Mouse (Mus musculus): ENCODE results near the gene RPS10-NUDT3.

RPS10-NUDT3 gene

DNA sequence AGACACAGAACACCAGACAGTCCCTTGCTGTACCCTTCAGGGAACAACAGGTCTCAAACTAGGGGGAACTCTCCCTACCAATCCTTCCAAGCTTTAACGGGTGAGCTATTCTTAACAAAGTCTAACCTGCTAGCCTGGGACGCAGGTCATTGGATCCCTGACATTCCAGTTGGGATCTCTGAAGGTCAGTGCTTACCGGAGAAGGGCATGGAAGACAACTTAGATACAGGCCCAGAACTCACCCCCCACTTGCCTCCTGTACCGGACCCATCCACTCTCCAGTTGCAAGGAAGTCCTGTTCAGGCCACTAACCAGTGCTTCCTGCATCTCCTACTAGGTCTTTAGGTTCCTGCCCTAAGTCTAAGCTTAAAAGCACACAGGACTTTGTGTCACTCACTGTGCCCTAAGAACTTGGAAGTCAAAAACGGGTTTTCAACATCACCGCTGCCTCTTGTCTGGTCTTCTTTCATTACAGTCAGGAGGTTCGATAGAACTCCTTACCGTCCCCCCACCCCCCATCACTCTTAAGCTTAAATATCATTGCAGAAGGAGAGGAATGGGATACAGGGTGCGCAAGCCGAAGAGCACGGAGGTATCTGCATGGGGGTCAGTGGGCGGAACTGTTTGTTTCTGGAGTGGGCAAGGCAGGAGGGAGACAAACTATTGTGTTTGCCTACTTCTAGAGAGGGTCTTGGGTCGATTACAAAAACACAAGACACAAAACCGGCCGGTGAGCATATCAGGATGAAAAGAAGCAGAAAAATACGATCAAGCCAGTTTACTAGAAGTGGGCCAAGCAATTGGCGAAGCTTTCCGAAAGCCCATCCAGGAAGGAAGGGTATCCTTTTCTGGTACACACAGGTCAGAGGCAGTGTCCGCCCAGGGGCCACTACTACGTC lies 80.7 kb downstream of the RPS10-NUDT3 start:
- DNase-seq (ENCODE audit: low spot score) = no peak

DNA sequence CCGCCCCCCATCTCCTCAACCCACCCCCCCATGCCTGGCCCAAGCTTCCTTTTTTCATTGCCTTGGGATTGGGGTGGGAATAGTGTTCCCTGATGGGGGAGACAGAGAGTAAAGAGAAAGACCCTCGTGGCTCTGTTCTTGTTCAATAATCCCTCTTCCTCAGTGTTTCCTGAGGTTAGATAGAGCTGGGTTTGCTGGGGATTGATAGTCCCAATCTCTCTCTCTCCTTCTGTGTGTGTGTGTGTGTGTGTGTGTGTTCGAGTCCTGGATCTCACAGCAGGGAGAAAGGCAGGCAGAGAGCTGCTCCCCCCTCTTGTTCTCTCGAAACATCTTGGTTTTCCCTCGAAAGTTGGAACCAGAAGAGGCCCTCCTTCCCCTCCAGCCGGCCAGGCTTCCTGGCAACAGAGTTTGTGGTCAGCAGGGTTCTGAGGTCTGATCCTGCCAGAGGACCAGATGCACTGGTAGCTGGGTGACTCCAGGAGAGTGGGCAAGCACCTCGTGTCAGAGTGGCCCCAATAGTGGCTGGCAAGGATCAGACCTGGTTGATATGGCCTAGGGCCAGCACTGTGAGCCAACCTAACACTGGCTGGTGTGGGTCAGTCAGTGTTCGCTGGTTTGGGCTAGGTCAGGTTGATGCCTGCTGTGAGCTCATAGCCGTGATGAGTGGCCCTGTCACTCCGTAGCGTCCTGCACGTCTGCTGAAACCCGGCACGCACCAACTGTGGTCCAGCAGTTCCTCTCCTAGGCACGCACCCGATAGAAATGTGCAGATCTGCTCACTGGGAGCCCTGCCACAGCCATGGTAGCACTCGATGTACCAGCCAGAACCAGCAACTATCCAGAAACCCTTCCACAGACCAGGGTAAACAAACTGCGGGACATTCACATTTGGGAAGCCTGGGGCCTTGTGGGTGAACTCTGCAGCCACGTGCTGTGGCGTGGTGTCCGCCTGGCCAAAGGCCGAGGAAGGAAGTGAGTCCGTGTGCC lies 82.5 kb downstream of the RPS10-NUDT3 start:
- DNase-seq (ENCODE audit: low spot score) = no peak

- no peak for DNase-seq (ENCODE audit: low spot score)
Measured at GRCm38 (mm10) chr17:27551393-27551940, 83.6 kb downstream of the RPS10-NUDT3 start.

DNA sequence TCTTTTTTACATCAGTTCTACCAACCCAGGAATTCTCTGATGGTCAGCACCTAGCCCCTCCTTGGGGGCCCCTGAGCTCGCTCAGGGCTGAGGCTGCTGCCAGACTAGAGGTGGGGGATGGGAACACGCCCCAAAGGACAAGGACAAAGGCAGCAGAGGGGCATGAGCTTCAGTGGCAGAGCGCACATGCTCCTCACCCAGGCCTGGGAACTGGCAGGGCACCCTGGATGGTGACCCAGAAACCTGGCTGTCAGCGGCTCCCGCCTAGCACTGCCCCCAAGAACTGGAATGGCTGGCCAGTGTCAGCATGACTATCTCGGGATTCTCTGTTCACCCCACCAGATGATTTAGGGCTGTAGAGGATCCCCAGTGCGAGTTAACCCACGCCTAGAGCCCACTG lies 85.8 kb downstream of the RPS10-NUDT3 start:
- DNase-seq (ENCODE audit: low spot score) = no peak

DNA sequence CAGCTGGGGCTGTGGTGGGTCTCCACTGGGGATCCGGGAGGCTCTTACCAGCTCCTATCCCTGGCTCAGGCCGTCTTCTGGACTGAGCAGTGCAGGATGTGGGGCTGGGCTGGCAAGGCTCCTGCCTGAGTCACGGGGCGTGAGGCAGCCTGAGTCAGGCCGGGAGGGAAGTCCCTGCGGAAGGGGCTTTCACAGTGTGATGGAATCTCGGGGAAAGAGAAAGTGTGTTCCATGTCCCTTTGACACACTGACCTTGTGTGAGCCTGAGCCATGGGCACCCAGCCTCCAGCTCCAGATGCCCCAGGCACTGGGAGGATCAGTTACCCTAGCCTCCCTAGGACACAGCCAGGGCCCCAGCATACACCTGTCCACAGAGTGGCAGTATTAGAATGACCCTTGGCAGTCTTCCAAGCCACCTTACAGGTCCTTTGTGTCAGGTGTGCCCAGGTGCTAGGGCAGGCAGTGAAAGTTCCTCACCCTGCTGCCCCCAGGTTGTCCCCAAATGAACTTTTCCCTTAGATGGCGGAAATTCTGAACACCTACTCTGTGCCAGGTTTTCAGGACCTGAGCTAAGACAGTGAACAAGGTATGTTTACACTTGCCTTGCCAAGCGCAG lies 87.7 kb downstream of the RPS10-NUDT3 start:
- no peak for DNase-seq (ENCODE audit: low spot score)

DNA sequence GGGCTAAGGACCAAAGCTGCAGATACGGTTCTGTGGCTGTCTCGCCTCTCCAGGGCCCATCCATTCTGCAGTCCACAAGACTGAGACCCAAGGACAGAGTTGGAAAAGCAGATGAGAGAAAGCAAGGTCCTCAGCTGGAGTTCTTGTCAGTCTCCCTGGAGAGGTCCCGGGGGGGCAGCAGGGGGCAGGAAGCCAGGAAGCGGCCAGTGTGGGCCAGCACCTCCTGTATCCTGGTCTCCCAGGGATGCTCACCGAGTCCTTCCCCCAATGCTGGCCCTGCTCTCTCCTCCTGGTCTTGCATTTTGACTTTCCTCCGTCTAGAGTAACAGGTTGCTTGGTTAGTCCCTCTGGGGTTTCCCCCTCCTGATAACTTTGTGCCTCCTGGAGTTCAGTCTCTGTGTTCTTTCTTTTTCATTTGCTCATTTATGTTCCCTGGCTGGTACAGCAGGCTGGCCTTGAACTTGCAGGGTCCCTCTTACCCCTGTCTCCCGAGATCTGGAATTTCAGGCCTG lies 88.4 kb downstream of the RPS10-NUDT3 start:
- DNase-seq (ENCODE audit: low spot score) = no peak

GRCm38 (mm10) chr17:27545991-27546390 lies 89.0 kb downstream of the RPS10-NUDT3 start:
- no peak for DNase-seq (ENCODE audit: low spot score)

DNA sequence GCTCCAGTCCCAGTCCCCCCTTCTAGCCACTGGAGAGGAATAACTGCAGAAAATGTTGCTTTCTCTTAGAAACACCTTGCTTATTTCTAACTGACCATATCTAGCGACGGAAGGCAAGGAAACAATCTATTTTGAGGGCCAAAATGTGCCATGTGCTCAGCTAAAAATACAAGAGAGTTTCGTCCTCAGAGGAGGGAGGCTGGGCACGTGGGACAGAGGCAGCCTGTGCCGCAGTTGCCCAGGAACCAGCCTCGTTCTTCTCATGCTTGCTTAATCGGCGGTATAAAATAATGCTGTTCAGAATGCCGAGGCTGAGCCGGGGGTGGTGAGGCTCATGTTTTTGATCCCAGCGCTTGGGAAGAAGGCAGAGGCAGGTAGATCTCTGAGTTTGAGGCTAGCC lies 90.5 kb downstream of the RPS10-NUDT3 start:
- DNase-seq (ENCODE audit: low spot score) = no peak

DNA sequence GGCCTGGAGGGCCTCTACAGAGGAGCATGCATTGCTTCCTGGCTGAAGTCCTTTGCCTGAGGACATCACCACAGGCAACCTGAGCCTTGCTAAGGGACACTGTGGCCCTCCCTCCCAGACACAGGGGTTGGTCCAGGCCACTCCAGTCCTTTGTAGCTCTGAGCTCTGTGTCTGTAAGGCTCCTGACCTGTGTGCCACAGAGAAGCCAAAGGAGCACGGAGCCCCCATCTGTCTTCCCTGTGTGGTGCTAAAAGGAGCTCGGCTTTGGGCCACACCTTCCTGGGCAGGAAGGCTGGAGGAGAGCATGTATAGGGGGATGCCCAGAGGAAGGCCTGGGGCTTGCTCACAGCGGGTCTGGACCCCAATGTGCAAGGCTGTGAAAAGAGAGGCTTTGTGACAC lies 93.0 kb downstream of the RPS10-NUDT3 start:
- DNase-seq (ENCODE audit: low spot score) = no peak

- DNase-seq (ENCODE audit: low spot score) = no peak
Measured at GRCm38 (mm10) chr17:27541261-27541660, 93.8 kb downstream of the RPS10-NUDT3 start.

GRCm38 (mm10) chr17:27534718-27535117 lies 100.3 kb downstream of the RPS10-NUDT3 start:
- DNase-seq (ENCODE audit: low spot score) = peak; percentile 86

- no peak for DNase-seq (ENCODE audit: low spot score)
Measured at GRCm38 (mm10) chr17:27533354-27533753, 101.7 kb downstream of the RPS10-NUDT3 start.

DNA sequence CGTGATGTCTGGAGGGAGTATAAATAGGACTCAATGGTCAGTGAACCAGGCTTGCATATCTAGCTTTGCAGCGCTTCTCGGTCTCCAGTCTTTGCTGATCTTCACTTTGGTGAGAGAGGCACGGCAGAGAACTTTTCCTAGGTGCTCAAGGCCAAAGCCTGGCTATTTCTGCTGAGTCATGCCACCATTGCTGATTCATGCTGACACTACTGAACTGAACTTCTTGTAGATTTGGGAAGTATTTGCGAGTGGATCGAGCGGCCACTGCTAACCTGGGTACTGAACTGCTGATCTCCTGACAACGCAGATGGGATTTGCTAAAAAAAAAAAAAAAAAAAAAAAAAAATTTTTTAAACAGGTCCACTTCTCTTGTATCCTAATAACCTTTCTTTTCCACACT lies 102.9 kb downstream of the RPS10-NUDT3 start:
- no peak for DNase-seq (ENCODE audit: low spot score)

Measured in T-cell, adult 2 months (primary cell).